Mouse (Mus musculus) ES-CJ7 (cell line): Measurements from ENCODE around the gene Ighmbp2.
A peak's percentile ranks its signal among the peaks of the same experiment; 100 is the strongest.

Experiments used
- DNase-seq: peaks from one replicate; pipeline ENCODE4 v3.0.0; 2011; ENCODE audit warnings: low read depth, low spot score

The Ighmbp2 gene

DNA sequence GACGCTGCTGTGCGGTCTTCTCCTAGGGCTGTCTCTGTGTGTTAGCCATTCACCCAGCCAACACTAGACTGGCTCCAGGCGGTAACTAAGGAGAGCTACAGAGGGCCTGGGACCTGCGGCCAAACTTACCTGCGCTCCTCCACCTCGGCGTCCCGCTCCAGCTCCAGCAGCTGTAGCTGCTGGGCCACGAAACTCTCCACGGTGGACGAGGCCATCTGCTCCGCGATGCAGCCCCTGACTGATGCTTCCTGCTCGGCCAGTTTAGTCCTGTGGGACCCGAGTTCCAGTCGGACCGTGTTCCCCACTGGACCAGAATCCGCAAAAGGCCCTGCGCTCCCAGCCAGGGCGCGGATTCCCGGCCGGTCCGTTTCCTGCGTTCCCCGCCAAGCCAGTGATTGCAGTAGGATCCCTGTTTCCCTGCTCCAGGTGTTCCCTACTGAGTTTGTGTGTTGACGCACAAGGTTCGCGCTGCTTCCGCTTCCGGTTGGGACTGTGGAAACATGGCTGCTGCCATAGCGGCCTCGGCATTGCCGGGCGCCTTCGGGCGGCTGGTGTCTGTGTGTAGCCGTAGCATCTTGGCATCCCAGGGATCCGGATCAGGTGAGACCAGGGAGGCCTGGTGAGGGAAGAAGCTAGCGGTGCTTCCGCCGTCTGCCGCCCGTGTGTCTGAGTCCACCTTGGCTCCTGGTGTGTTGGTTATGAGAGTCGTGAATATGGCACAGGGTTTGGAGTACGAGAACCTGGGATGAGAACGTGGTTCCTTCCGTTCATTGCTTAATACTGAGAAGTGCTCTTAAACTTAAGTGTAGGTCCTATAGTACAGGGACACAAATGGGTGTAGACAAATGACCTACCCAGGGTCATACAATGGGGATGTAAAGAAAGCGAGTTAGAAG is at the start of gene Ighmbp2, which contains the start of gene Mrpl21:
Gene Ighmbp2 (minus strand): TSS at position 446 of the 896 bp plus-strand sequence.
Gene Mrpl21 (plus strand): TSS at position 330 of the 896 bp plus-strand sequence.
- peak; percentile 93 for DNase-seq

DNA sequence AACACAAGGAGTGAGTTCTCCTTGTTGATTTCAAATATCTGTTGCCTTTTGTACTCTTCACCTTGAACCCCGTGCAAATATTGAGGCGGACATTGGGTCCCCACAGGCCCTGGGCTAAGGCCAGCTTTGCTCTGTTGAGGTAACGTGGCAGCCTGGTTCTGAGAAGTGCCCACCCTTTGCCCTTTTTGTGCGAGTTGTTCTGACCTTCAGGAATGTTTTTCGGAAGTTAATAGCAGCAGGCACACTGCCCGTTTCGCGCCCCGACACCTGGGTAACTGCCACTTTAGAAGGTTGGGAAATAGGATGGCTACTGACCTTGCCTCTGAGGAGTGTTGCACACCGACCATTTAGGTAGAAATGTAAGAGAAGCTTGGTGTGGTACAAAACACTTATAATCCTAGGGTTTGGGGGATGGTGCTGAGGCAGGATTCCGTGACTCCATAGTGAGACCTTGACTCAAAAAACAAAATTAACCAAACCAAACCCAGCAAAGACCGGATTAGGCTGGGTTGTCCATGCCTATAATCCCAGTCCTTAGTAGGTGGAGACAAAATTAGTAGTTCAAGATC is 43.7 kb upstream of the Ighmbp2 start:
- no peak for DNase-seq

DNA sequence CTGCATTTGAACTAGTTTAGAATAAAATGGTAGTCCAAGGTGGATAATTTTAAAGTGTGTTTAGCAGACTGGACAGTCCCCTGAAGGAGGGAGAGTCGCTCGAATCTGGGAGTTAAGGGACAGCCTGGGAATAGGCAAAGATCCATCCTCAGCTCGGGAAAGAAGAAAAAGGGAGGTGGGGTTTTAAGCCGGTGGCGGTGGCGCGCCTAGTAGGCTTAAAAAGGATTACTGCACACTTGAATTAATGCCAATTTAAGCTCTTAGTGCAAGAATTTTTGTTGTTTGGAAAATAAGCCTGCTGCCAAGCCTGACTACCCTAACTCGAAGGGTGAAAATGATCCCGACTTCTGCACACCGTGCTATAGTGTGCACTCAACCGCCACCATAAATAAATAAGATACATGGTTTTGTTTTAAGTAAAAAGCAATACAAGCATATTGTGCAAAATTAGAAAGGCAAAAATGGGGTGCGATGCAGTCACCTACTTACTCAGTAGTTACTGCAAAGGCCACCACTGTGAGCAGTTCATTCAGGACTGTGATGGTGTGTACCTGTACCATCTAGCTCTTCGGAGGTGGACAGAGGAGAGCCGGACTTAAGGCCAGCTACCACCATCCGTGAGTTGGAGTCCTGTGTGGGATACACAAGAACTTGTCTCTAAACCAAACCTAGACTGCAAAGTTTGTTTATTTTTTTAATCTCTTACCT is 43.1 kb upstream of the Ighmbp2 start:
- DNase-seq = no peak

DNA sequence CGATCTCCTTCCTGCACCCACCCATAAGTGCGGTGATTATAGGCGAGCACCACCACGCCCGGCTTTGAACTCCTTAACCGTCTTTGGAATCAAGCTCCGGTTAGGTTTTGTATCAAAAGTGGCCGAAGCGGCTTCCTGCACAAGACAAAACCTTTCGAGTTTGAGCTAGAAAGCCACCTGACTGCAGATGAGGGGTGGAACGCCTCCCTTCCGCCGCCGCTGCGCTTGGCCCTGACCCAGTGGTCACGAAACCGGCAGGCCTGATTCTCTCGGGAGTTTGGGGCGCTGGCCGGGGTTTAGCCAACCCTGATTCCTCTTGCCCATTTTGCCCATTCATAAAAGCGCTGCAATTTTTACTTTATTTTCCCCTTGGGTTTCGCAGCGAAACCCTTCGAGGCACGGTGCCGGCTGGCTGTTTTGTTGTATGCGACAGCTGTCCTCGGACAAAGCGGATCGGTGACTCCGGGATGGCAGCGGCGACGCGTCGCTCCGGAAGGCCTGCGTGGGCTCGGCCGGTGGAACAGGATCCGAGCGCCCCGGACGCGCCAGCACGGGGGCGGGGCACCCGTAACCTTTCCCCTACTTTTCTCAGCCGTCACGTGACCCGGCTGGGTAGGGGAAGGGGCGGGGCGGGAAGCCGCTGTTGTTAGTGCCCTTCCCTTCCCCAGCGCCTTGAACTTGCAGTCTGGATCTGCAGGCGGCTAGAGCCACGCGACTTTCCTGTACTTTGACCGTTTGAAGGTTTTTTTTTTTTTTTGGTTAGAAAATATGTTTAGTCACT is 42.3 kb upstream of the Ighmbp2 start:
- DNase-seq = peak; percentile 90

GRCm38 (mm10) chr19:3324271-3324811 is 41.5 kb upstream of the Ighmbp2 start:
- peak; percentile 84 for DNase-seq

DNA sequence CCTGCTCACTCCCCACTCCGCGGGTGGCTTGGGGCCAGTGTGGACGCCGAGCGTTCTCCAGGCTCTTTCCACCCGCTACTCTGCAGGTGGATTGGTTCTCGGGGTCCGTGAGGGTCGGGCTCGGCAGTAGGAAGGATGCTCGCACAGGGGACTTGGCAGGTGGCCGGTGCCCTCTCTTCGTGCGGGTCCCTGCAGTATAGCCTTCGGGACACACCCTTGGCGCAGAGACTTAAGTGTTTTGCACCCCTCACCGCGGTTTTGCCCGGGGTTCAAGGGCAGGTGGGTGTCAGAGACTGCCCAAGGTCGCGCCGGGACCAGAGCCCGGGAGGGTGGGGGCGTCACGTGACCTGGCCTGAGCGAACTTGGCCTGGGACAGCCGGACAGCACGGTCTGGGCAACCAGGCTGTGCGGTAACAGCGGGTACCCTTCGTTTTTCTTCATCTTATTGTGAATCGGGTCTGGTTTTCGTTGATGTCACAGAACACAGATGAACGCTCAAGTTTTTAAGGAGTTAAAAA is 41.0 kb upstream of the Ighmbp2 start:
- DNase-seq = peak; percentile 81

DNA sequence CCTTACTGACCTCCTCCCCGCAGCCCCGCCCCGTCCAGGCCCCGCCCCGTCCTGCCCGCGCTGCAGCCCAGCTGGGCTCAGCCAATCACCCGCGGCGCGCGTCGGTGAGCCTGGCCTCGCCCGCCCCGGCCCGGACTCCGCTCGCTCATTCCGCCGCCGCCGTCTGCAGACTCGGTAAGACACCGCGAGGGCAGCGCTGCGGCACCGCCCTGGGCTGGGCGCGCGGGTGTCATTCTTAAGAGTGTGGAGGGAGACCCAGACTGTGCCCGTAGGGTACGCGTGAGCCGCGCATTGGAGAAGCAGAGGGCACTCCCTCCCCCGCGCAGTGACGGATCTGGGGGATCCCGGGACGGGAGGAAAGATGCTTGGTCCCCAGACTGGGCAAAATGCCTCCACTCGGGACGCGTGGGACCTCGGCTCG is 40.4 kb upstream of the Ighmbp2 start:
- DNase-seq = peak; percentile 70

DNA sequence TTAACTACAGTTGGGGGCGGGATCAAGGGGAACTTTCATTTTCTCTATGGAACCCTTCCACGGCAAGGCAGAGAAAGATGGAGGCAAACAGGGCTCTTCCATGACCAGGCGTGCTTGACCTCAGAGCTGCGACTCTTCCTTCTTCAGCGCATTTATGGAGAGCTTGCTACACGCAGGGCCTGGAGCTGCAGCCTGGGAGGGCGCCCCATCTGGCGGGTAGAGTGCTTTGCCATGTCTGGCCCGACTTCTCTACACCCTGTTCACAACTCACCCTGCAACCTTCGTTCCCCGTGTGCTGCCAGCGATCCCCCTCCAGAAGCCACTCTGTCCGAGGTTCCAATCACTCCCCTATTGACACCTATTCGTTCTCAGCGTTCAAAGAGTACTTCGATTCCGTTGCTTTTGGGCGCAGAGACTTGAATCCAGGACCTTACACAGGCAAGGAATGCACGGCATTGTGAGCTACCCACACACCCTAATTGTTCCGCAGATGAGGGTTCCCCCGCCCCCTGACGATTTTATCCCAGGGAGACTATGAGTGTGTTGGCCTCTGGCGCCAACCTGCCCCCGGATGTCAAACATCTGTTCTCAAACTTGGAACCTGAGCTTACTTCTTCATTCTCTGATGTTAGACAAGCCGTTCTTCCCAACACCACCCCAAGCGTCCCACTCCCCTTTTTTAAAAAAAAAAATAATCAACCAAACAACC is 39.6 kb upstream of the Ighmbp2 start, which contains the start of gene Cpt1a:
Gene Cpt1a (plus strand): TSS at position 74 of the 709 bp plus-strand sequence.
- DNase-seq = peak; percentile 68

- peak; percentile 27 for DNase-seq
These were observed 38.8 kb upstream of the Ighmbp2 start for GRCm38 (mm10) chr19:3321617-3322016.

- peak; percentile 76 for DNase-seq
These were observed 38.0 kb upstream of the Ighmbp2 start for GRCm38 (mm10) chr19:3320801-3321200.

DNA sequence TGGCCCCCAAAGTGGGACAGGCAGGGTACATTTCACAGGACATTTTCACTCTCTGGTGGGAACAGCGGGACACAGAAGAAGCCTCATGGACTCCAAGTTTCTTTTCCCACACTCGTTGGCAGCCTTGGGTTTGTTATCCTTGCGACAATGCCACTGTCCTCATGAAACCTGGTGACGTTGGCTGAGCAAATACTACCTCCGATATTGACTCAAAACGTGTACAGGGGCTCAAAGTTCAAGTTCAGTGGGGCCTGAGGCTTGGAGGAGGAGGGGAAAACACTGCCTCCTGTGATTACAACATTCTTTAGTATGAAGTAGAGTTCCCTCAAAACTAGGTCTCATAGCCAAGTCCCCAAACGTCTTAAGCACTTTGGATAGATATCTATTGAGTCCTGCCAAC is 37.3 kb upstream of the Ighmbp2 start:
- no peak for DNase-seq

GRCm38 (mm10) chr19:3319341-3319740 is 36.5 kb upstream of the Ighmbp2 start:
- DNase-seq = peak; percentile 28

GRCm38 (mm10) chr19:3307175-3307949 is 24.5 kb upstream of the Ighmbp2 start:
- DNase-seq = no peak

GRCm38 (mm10) chr19:3304017-3304416 is 21.2 kb upstream of the Ighmbp2 start:
- no peak for DNase-seq

DNA sequence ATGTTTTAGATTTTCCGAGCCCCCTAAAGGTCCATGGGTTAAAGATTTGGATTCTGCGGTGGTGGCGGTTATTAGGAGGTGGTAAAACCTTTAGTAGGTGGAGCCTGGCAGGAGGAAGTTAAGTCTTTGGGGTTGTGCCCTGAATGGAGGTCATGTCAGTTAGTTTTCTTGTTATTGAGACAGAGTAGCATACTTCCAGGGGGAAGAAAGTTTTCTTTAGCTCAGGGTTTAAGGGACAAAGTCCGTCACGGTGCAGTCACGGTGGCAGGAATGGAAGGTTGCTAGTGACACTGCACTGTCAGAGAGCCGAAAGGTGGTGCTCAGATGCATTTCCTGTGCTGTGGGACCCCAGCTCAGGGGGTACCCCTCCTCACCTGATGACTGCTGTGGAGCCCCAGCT is 15.0 kb upstream of the Ighmbp2 start:
- no peak for DNase-seq

- no peak for DNase-seq
These were observed 14.2 kb upstream of the Ighmbp2 start for GRCm38 (mm10) chr19:3297034-3297433.

DNA sequence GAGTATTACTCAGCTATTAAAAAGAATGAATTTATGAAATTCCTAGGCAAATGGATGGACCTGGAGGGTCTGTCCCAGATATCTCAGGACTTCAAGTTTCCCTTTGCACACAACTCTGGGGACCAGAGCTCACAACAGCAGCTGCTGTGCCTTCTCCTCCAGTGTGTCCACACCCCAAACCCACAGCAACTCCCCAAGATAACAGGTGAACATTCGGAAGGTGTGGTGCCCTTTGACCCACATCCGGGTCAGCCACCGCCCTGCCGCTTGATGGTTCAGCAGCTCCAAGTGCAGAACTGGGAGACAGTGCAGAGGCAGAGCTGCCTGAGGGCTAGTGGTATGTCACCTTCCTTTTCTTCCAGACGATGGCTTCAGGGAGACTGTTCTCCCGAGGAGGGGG is 12.4 kb upstream of the Ighmbp2 start:
- DNase-seq = no peak

DNA sequence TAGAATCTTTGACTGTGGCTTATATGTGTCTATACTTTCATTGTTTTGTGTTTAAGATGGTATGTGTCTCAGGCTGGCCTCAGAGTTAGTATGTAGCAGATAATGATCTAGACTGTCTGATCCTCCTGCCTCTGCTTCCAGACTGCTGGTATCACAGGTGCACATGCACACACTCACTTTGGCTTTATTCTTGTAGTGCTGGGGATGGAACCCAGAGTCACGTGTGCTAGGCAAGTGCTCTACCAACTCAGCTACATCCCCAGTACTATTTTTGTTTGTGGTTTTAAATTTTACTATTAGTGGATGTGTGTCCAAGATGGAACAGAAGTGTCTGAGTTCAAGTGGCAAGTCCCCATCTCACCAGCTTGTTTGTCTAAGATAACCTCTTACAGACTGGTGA is 10.2 kb upstream of the Ighmbp2 start:
- DNase-seq = no peak

DNA sequence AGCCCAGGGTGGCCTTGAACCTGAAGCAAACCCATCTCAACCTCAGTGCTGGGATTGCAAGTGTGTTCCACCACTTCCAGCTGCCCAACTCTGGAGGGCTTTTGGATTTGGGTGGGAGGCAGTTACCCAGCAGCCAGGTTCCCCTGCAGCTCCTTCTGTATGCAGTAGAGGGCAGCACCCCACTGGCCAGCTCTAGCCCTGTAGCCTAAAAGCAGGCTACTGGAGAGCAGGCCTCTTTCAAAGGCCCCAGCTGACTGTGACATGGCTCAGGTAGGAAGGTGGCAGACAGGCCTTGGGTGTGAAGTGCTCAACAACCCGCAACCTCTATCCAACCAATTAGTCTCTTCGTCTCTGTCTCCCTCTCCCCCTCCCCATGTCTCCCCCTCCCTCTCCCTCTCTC is 9.2 kb upstream of the Ighmbp2 start:
- peak; percentile 52 for DNase-seq
